Comparison of ENCODE assay signal across 7 mouse cellular contexts in genomic region chr6:56361348-56362127, GRCm38 (mm10).
DNase-seq lines count a peak whose midpoint lies in the region; ATAC-seq and TF ChIP-seq lines count a peak whose summit lies in the region.

No protein-coding gene starts in this region.

- H3K4me3 ChIP-seq in ES-E14 (ENCODE audit: insufficient read depth in 1 of 2, low read depth in 1 of 2, low read length in 2 of 2, poor library complexity in 1 of 2, severe bottlenecking in 1 of 2): peak overlapping the region; percentile 18 to 50; a peak in 3 of 4 replicates
- H3K4me3 ChIP-seq in heart, adult 2 months: peak overlapping the region; percentile 52
- H3K4me3 ChIP-seq in limb, embryonic 13.5 days: peak overlapping the region; percentile 42

- in situ Hi-C loops in ES-E14 (cut with MboI; ENCODE audit: low sequenced_read_pairs in 2 of 2, unreplicated experiment in 2 of 2): no loop called here

- 8% methylated on average over 19 of the region's 19 CpGs for WGBS in heart, adult 2 months
- under 1% methylated on average over 19 of the region's 19 CpGs for WGBS in limb, embryonic 13.5 days

- TF ChIP-seq CTCF in heart, adult 2 months (IDR thresholded peaks at IDR 0.05): no peak

- peak overlapping the region; percentile 73 for H3K4me2 ChIP-seq in limb, embryonic 13.5 days (replicated peaks)

- no peak overlapping the region for H3K9ac ChIP-seq in ES-E14 (ENCODE audit: insufficient read depth, low read depth, low read length, poor library complexity, severe bottlenecking)
- H3K9ac ChIP-seq in heart, adult 2 months (ENCODE audit: low read depth, low read length): peak overlapping the region; percentile 77
- peak overlapping the region; percentile 59 for H3K9ac ChIP-seq in limb, embryonic 13.5 days

- H3K79me2 ChIP-seq in heart, adult 2 months (replicated peaks; ENCODE audit: control insufficient read depth, insufficient read depth, low read length): no peaks in the 10 kb centered on the region

- peak; percentile 6 for DNase-seq in ES-E14 (ENCODE audit: low read depth, low spot score)
- peak; percentile 60 to 66 for DNase-seq in cerebellum, adult 18-20 months
- DNase-seq in heart, adult 2 months: peak; percentile 30 to 38
- DNase-seq in adrenal gland, adult 18-20 months (ENCODE audit: low spot score in 2 of 2): no peak
- DNase-seq in right cerebral cortex, postnatal 4 days: no peak
- no peak for DNase-seq in frontal cortex, adult 2 months (ENCODE audit: extremely low spot score in 1 of 2, low spot score in 1 of 2)

- no peak for TF ChIP-seq POLR2A in heart, adult 2 months (IDR thresholded peaks at IDR 0.05; ENCODE audit: insufficient read depth, low read depth, low read length)

- intact Hi-C loops in heart, adult 2 months (cut with DNase I): no loop called here

- H3K9me3 ChIP-seq in ES-E14 (ENCODE audit: control insufficient read depth, insufficient read depth, low read depth, low read length): no peaks in the 10 kb centered on the region
- H3K9me3 ChIP-seq in limb, embryonic 13.5 days: no peaks in the 10 kb centered on the region

- no peak overlapping the region for H3K27ac ChIP-seq in ES-E14 (ENCODE audit: insufficient read depth, low read depth, low read length, poor library complexity, severe bottlenecking)
- peak overlapping the region; percentile 73 for H3K27ac ChIP-seq in heart, adult 2 months
- H3K27ac ChIP-seq in limb, embryonic 13.5 days: no peak overlapping the region

- peaks cover 0 to 3% of the 10 kb centered on the region in 2 experiments; a peak in 1 of 4 replicates for H3K4me1 ChIP-seq in ES-E14 (ENCODE audit: control insufficient read depth in 2 of 2, insufficient read depth in 2 of 2, low read length in 2 of 2, poor library complexity in 1 of 2)
- H3K4me1 ChIP-seq in heart, adult 2 months (ENCODE audit: control insufficient read depth, insufficient read depth, low read length): no peaks in the 10 kb centered on the region; the same call in 1 of the 2 replicates
- H3K4me1 ChIP-seq in limb, embryonic 13.5 days: peaks cover 20% of the 10 kb centered on the region

- no peaks in the 10 kb centered on the region for H3K36me3 ChIP-seq in ES-E14 (ENCODE audit: control insufficient read depth, insufficient read depth, low read length, poor library complexity, severe bottlenecking)
- H3K36me3 ChIP-seq in heart, adult 2 months (ENCODE audit: control insufficient read depth, insufficient read depth, low read length): peaks cover 3% of the 10 kb centered on the region; the same call in 1 of the 2 replicates
- H3K36me3 ChIP-seq in limb, embryonic 13.5 days: no peaks in the 10 kb centered on the region

- ATAC-seq in limb, embryonic 13.5 days (ENCODE audit: low FRiP score, low read depth): no peak; the same call in 1 of the 2 replicates

- no peak for TF ChIP-seq EP300 in heart, adult 2 months (IDR thresholded peaks at IDR 0.05; ENCODE audit: insufficient read depth, low read depth, low read length)

- H3K27me3 ChIP-seq in heart, adult 2 months (ENCODE audit: control insufficient read depth, insufficient read depth, low read length): no peaks in the 10 kb centered on the region
- H3K27me3 ChIP-seq in limb, embryonic 13.5 days: peaks cover 41% of the 10 kb centered on the region

TF ChIP-seq in ES-E14, 5 proteins besides CTCF, POLR2A, EP300 and RAD21:
- TF ChIP-seq CHD2 (IDR thresholded peaks at IDR 0.05; ENCODE audit: low read depth, low read length) (no peak), ZNF384 (IDR thresholded peaks at IDR 0.05; ENCODE audit: low read depth, low read length) (no peak), HCFC1 (IDR thresholded peaks at IDR 0.05; ENCODE audit: borderline replicate concordance, insufficient read depth, low read length) (no peak), MAFK (IDR thresholded peaks at IDR 0.05; ENCODE audit: insufficient read depth, low read depth, low read length) (no peak), ZC3H11A (IDR thresholded peaks at IDR 0.05; ENCODE audit: borderline replicate concordance, low read depth, low read length) (no peak)

Comparison
In these comparisons a context has a peak if more than half of its experiments do, and no peak if none do; other contexts are left out.
1. DNase-seq: peak in ES-E14 (single experiment), cerebellum, adult 18-20 months (2 of 2) and heart, adult 2 months (2 of 2); none in adrenal gland, adult 18-20 months (0 of 2), right cerebral cortex, postnatal 4 days (single experiment) and frontal cortex, adult 2 months (0 of 2).
2. Peak in every context shown above with its lines, with median percentiles within 50 percentile points of each other: H3K4me3 ChIP-seq.